Mouse (Mus musculus) urinary bladder, postnatal 25 days (tissue): ENCODE measurements around the gene Cep128.

Source experiments
- DNase-seq: peaks from one replicate; pipeline ENCODE4 v3.0.0; 2022; ENCODE audit warnings: low spot score

Cep128 gene

GRCm38 (mm10) chr12:91307733-91308132 lies 76.5 kb downstream of the Cep128 start:
- DNase-seq: no peak

- DNase-seq: no peak
Measured at GRCm38 (mm10) chr12:91305769-91306168, 78.4 kb downstream of the Cep128 start.

DNA sequence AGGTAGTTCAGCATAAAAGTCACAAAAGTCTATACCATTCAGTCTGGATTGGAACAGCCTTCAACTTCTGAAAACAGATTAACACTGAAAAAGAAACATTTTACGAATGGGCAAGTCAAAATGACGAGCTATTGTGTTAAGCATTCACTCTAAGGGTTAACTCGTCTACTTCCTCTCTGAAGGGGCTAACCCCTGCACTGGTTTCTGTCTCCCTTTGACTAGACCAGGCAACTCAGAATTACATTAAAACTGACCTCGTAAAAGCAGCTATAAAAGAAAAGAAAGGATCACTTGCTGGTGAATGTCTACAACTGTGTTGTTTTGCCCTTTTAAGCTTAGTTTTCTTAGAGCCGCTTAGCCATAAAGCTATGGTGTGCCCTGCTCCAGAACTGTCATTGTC lies 79.2 kb downstream of the Cep128 start:
- DNase-seq: no peak

GRCm38 (mm10) chr12:91298700-91299099 lies 85.5 kb downstream of the Cep128 start:
- DNase-seq: no peak

DNA sequence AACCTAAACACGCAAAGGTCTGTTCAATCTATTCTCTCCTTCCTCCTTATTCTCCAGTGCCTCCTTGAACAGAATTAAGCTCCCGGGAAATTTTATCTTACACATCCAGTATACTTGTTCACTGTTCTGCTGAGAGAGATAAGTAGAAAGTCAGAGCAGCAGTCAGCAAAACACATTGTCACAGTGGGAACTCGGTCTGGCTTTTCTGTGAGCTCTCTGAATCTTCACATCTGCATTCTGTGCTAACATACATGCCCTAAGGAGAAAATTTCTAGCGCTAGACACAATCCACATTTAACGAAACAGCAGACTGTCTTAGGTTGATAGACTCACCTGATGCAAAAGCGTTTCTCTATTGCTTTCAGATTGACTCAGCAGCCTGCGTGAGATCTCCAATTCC lies 88.3 kb downstream of the Cep128 start:
- no peak for DNase-seq

DNA sequence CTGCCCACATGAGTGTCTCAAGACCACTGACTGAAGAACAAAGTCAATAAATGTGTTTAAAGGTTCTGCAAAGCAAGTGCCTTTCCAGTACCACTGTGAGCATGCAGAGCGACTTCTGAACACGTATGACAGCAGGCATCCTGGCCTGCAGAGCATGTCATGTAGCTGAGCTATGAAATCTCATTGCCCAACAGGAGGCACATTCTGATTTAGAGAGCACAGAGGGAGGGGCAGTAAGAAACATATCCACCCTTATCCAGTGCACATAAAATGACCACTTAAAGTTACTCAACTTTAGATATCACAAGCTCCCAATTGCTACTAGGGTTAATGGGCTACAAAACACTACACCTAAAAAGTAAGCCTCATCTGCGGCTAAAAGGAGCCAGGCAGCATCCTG lies 88.8 kb downstream of the Cep128 start:
- no peak for DNase-seq

DNA sequence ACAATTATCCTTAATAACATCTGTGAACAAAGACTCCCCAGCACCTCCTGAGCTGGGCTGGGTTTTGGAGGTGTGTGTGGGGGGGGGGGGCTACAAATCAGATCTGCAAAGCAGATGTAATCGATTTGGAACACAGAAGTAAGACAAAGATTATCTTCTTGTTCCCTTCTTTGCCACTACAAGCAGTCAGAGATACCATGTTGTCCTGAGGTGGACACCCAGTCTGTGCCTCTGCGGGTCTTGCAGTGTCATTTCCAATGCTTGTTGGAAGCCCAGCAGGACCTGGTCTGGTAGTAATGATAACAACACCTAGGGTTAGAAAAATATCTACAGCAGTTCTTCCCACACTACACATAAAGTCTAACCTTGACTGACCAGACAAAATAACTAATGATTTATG lies 110.3 kb downstream of the Cep128 start:
- DNase-seq: no peak

DNA sequence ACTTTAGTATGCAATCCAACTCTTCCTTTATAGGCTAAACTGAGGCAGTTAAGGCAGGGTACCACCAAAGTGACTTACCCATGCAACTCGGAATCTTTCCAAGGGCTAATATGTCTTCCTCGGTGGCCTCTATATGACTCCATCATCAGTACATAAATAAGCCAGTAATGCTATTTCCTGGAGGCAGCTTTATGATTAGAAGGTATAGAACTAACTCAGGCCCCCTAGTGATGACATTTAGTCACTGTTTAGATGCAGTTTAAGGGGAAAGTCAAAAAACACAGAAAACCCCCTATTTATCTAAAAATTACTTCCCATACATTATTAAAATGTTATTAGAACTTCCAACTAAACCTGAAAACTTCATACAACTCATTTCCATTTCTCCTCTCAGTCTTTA lies 114.6 kb downstream of the Cep128 start:
- DNase-seq: no peak

- no peak for DNase-seq
Measured at GRCm38 (mm10) chr12:91268974-91269373, 115.2 kb downstream of the Cep128 start.

DNA sequence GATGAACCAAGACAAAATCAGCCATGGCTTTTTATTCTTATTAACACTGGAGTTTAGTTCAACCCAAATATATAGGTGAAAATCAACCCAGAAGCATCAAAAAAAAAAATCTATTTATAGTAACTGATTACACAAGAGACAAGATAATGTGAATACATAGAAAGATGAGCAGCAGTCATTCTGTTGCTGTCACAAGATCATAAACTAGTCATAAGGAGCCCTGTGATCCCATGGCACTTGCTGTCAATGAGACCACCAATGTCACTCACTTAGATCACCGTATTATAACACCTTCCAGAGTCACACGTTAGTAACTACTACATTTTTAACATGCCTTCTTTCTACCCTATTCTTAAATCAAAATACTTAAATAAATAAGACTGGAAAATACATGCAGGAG lies 118.2 kb downstream of the Cep128 start:
- DNase-seq: no peak

GRCm38 (mm10) chr12:91265462-91265861 lies 118.7 kb downstream of the Cep128 start:
- DNase-seq: no peak

DNA sequence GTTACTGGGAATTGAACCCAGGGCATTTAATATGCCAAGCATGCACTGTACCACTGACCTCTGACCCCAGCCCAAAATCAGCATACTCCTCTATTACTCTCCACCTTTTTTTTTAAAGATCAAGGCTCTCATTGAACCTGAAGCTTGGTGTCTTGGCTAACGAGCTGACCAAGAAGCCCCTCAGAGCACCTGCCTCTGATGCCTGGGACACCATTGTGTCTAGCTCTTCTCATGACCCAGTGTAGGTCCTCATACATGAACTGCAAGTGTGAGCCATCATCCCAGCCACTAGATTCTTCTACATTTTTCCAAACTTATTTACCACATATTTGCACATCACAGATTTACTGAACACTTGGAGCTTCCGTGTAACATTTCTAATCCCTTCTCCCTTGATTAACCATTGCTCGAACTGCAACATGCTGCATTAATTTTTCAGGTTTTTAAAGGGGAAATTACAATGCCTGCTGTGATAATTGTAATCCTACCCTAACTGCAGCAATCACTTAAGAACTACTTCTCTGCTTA lies 119.3 kb downstream of the Cep128 start:
- no peak for DNase-seq

DNA sequence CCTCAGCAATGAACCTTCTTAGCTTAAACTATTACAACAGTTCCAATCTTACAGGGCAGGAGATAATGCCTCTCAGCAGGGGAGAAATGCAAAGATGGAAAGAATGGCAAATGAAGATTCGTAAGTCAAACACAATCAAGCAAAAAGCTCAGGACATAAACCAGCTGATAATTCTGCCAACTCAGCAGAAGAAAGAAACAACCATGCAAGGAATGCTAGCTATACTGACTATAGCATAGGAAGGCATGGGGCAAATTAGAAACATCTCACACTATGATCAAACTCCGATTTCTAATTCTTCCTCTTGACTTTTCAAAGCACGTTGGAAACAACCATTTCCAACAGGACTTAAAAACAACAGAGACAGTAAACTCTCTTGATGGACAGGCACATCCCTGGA lies 120.5 kb downstream of the Cep128 start:
- no peak for DNase-seq

- no peak for DNase-seq
Measured at GRCm38 (mm10) chr12:91262801-91263200, 121.4 kb downstream of the Cep128 start.

- DNase-seq: no peak
Measured at GRCm38 (mm10) chr12:91256334-91256733, 127.9 kb downstream of the Cep128 start.

DNA sequence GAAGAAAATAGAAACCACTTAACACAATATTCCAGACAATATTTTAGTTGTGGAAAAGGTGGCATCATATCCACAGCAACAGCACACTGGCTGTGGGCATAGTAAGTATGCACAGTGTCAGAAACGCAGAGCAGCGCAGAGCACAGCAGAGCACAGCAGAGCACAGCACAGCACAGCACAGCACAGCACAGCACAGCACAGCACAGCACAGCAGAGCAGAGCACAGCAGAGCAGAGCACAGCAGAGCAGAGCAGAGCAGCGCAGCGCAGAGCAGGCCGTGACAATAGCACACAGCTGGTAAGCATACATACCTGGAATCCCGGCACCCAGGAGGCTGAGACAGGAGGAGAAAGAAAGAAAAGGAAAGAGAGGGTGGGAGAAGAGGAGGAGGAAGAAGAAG lies 129.4 kb downstream of the Cep128 start:
- no peak for DNase-seq

- no peak for DNase-seq
Measured at GRCm38 (mm10) chr12:91220609-91221008, 163.6 kb downstream of the Cep128 start.

- DNase-seq: no peak
Measured at GRCm38 (mm10) chr12:91205550-91205949, 178.7 kb downstream of the Cep128 start.

DNA sequence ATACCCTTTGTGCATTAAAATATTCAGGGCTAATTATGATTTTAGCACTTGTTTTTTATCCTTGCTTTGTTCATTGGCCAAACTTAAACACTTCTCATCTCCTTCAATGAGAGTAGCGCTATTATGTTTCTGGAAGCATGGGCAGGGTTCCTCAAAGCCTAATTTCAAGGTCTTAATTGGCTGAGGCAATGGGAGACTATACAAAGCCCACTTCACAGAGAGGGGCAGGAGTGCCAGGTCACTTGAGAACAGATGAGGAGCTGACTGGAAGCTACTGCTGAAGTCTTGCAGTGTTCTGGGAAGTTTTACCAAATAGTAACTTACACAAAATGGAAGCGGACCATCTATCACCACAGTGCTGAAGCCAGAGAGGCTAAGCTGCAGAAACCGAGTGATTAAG lies 179.9 kb downstream of the Cep128 start:
- DNase-seq: no peak

DNA sequence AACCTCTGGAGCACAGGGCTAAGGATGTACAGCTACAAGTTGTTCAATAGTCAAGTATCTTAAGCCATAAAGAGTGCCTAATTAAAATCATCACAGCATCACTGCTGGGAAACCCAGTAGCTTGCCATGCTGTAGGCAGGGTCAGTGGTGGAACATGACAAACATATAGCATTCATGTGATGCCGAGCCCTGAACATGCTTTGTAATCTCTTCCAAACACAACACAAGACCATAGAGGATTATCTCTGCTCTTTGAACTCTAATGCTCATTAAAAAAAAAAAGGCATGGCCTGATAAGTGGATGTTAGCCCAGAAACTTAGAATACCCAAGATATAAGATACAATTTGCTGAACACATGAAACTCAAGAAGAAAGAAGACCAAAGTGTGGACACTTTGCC lies 181.7 kb downstream of the Cep128 start:
- DNase-seq: no peak

GRCm38 (mm10) chr12:91189111-91189510 lies 195.1 kb downstream of the Cep128 start:
- DNase-seq: no peak

DNA sequence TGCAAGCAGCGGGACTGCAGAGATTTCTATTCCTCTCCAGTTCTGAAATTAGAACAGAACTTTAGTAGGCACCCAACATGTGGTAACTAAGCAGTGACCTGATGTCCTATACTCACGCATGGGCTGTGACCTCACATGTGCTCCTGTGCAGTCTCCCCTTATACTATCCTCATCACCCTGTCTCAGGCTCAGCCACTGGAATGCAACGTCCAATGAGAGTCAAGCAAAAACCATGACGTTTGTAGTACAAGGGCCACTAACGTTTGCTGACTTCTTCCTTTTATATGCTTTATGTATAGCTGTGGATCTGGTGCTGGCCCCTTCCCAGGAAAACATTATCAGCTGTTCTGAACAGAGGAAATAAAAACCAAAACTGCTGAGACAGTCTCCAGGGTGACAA lies 198.6 kb downstream of the Cep128 start:
- DNase-seq: no peak

GRCm38 (mm10) chr12:91184616-91185015 lies 199.6 kb downstream of the Cep128 start:
- no peak for DNase-seq

DNA sequence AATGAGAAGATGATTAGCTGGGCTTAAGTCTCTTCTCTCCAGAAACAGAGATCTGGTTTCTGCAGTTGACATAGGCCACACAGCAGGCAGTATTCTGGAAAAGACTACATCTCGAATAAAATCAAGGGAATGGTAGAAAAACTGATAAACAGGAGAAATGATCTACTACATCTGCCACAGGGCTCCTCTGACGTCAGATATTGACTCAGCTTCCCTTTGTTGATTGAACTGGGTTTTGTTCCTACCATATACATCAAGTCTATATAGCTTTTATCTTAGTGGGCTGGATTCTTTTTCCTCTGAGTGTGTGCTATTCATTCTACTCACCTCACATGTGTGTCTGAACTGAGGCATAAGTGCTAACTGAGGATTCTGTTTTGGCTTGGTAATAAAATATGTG lies 200.3 kb downstream of the Cep128 start:
- no peak for DNase-seq

GRCm38 (mm10) chr12:91183304-91183855 lies 200.8 kb downstream of the Cep128 start:
- no peak for DNase-seq
